ENCODE assay signal across 10 mouse cellular contexts in genomic region chr5:99340311-99340989, GRCm38 (mm10).
DNase-seq lines count a peak whose midpoint lies in the region; ATAC-seq and TF ChIP-seq lines count a peak whose summit lies in the region.
"Had no signal": no experiment of that assay in that cellular context is flagged by ENCODE, and none has a peak within 500 bp of the region (broad histone marks: within the 10 kb centered on the region; RNA-seq: fewer than 3 reads in every experiment).

No protein-coding gene starts in this region.

- no peaks in the 10 kb centered on the region for H3K9me3 ChIP-seq in lung, embryonic 16.5 days (ENCODE audit: control insufficient read depth, low read length)
- H3K9me3 ChIP-seq: hindbrain, embryonic 10.5 days had no signal

- H3K9ac ChIP-seq in lung, embryonic 16.5 days (ENCODE audit: low read length), result no peak overlapping the region

- no peak overlapping the region for H3ac ChIP-seq in myocyte (ENCODE audit: control insufficient read depth, insufficient read length)

- peak; percentile 69 for ATAC-seq in lung, embryonic 16.5 days (ENCODE audit: low read depth)
- ATAC-seq in megakaryocyte, adult 5-6 weeks (ENCODE audit: poor library complexity, severe bottlenecking), result no peak
- ATAC-seq: Patski had no signal

- TF ChIP-seq POLR2A in myocyte (IDR thresholded peaks at IDR 0.05; ENCODE audit: insufficient read length, low read depth), result no peak

- peak overlapping the region; percentile 32 for H3K27ac ChIP-seq in lung, embryonic 16.5 days (ENCODE audit: low read length)

- H3K4me2 ChIP-seq in lung, embryonic 16.5 days (ENCODE audit: low read depth, low read length), result peak overlapping the region; percentile 63
- peak overlapping the region; percentile 55 for H3K4me2 ChIP-seq in myocyte (ENCODE audit: low read depth)

- no peaks in the 10 kb centered on the region for H3K36me3 ChIP-seq in lung, embryonic 16.5 days (ENCODE audit: control insufficient read depth, insufficient read depth, low read length)
- H3K36me3 ChIP-seq in myocyte (ENCODE audit: control insufficient read depth, insufficient read depth), result no peaks in the 10 kb centered on the region
- H3K36me3 ChIP-seq: hindbrain, embryonic 10.5 days had no signal

- H3K4me1 ChIP-seq in lung, embryonic 16.5 days (replicated peaks; ENCODE audit: control insufficient read depth, insufficient read depth, low read length), result peaks cover 9% of the 10 kb centered on the region; the same call in 1 of the 2 replicates

- H3K79me2 ChIP-seq in myocyte (ENCODE audit: control insufficient read depth, insufficient read depth), result no peaks in the 10 kb centered on the region

- peak overlapping the region; percentile 43 for H3K4me3 ChIP-seq in lung, embryonic 16.5 days (ENCODE audit: low read length)
- H3K4me3 ChIP-seq in myocyte, result no peak overlapping the region
- H3K4me3 ChIP-seq: hindbrain, embryonic 10.5 days had no signal

- H3K27me3 ChIP-seq in lung, embryonic 16.5 days (ENCODE audit: control insufficient read depth, insufficient read depth, low read depth, low read length), result no peaks in the 10 kb centered on the region
- peaks cover 5% of the 10 kb centered on the region for H3K27me3 ChIP-seq in myocyte (ENCODE audit: control insufficient read depth, insufficient read depth, insufficient read length)

- WGBS in lung, embryonic 16.5 days, result 35% methylated on average over 8 of the region's 8 CpGs

- intact Hi-C loops in heart, postnatal 10 days (cut with DNase I), result loop anchor here (10.0 kb wide), 1 partner anchor 234 kb away; no protein-coding TSS in a partner anchor

- DNase-seq in frontal cortex, postnatal 36 days (ENCODE audit: low spot score in 2 of 2), result peak; percentile 36 to 53
- no peak for DNase-seq in frontal cortex, postnatal 25 days (ENCODE audit: low spot score in 2 of 2)
- DNase-seq in lung, postnatal 25 days (ENCODE audit: low spot score), result no peak
- peak; percentile 45 to 54 for DNase-seq in heart, postnatal 10 days
- no peak for DNase-seq in gastrocnemius, postnatal 4 days (ENCODE audit: low spot score in 2 of 2)

TF ChIP-seq in myocyte, 11 proteins besides CTCF, POLR2A, EP300 and RAD21:
- TF ChIP-seq MYOG (IDR thresholded peaks at IDR 0.05; ENCODE audit: control insufficient read depth in 1 of 3, insufficient read depth in 1 of 3, insufficient read length in 2 of 3, low read depth in 2 of 3) (no peak), USF1 (IDR thresholded peaks at IDR 0.05; ENCODE audit: low read depth) (no peak), SRF (IDR thresholded peaks at IDR 0.05; ENCODE audit: control insufficient read depth, insufficient read length, low read depth) (no peak), TCF3 (IDR thresholded peaks at IDR 0.05; ENCODE audit: insufficient read length, low read depth) (no peak), TCF12 (IDR thresholded peaks at IDR 0.05; ENCODE audit: insufficient read depth, poor library complexity, severe bottlenecking) (no peak), MYOD1 (IDR thresholded peaks at IDR 0.05; ENCODE audit: control insufficient read depth in 1 of 3, insufficient read length in 2 of 3, low read depth in 2 of 3) (no peak), E2F4 (IDR thresholded peaks at IDR 0.05; ENCODE audit: insufficient read depth) (no peak), REST (IDR thresholded peaks at IDR 0.05; ENCODE audit: insufficient read depth, insufficient read length) (no peak), CEBPB (IDR thresholded peaks at IDR 0.05; ENCODE audit: insufficient read depth, poor library complexity, severe bottlenecking) (no peak), POLR2AphosphoS2 (IDR thresholded peaks at IDR 0.05; ENCODE audit: insufficient read length, low read depth) (no peak), MAX (IDR thresholded peaks at IDR 0.05; ENCODE audit: low read depth) (no peak)

Comparison
In these comparisons a context has a peak if more than half of its experiments do, and no peak if none do; other contexts are left out.
1. DNase-seq: peak in frontal cortex, postnatal 36 days (2 of 2) and heart, postnatal 10 days (2 of 2); none in frontal cortex, postnatal 25 days (0 of 2), lung, postnatal 25 days (single experiment) and gastrocnemius, postnatal 4 days (0 of 2).